Mouse (Mus musculus) E14TG2a.4 (cell line): ENCODE results near the gene Clspn.

ENCODE experiments used
- CTCF ChIP-seq: conservative IDR thresholded peaks from 2 replicates; pipeline ENCODE4 v1.5.1; 2014; ENCODE audit warnings: low read length
- NANOG ChIP-seq: IDR thresholded peaks from 2 replicates; pipeline ENCODE4 v1.6.1; 2014; ENCODE audit warnings: borderline replicate concordance, low read length, mixed read lengths

GRCm38 (mm10) chr4:126536865-126537264 lies 19.9 kb upstream of the Clspn start:
- TF ChIP-seq CTCF: no peak
- no peak for TF ChIP-seq NANOG
